Mouse (Mus musculus) midbrain, embryonic 14.5 days (tissue): ENCODE measurements at regions not wholly inside any gene's neighbourhood (a gene's known extent, or its start where the extent isn't known, plus 50 kb on each side); places are given as distances from the start of the nearest gene placed in this dataset.

Experiments used
- ATAC-seq: fragments of 200-750 bp; cut with Nextera tagmentation; 2 replicates; pipeline ENCODE4 v1.8.0; 2017; ENCODE audit warnings: moderate number of reproducible peaks, moderate library complexity; ENCODE audit not compliant: low FRiP score, low TSS enrichment
- DNase-seq: peaks from one replicate; pipeline ENCODE4 v3.0.0-alpha.2; 2015
- H3K27ac ChIP-seq: fragments of 300-500 bp; sonication (generic); replicated peaks from 2 replicates; pipeline ENCODE4 v1.5.1; 2014; ENCODE audit warnings: mild to moderate bottlenecking, low read depth, low read length, moderate library complexity
- H3K27me3 ChIP-seq: fragments of 300-500 bp; sonication (generic); 2 replicates; pipeline ENCODE4 v1.6.1; 2014; ENCODE audit warnings: low read length, control low read depth, mixed read lengths; ENCODE audit not compliant: control insufficient read depth, insufficient read depth
- H3K36me3 ChIP-seq: fragments of 300-500 bp; sonication (generic); 2 replicates; pipeline ENCODE4 v1.6.1; 2014; ENCODE audit warnings: low read length, control low read depth; ENCODE audit not compliant: control insufficient read depth, insufficient read depth
- H3K4me1 ChIP-seq: fragments of 300-500 bp; sonication (generic); 2 replicates; pipeline ENCODE4 v1.6.1; 2014; ENCODE audit warnings: mild to moderate bottlenecking, antibody characterized with exemption, low read length, control low read depth; ENCODE audit not compliant: control insufficient read depth, insufficient read depth
- H3K4me2 ChIP-seq: fragments of 300-500 bp; sonication (generic); 2 replicates; pipeline ENCODE4 v1.6.1; 2014; ENCODE audit warnings: mild to moderate bottlenecking, low read length, moderate library complexity
- H3K4me3 ChIP-seq: fragments of 300-500 bp; sonication (generic); replicated peaks from 2 replicates; pipeline ENCODE4 v1.5.1; 2014; ENCODE audit warnings: low read depth, low read length
- H3K9ac ChIP-seq: fragments of 300-500 bp; sonication (generic); replicated peaks from 2 replicates; pipeline ENCODE4 v1.6.1; 2014; ENCODE audit warnings: mild to moderate bottlenecking, low read length, moderate library complexity
- H3K9me3 ChIP-seq: fragments of 300-500 bp; sonication (generic); 2 replicates; pipeline ENCODE4 v1.6.1; 2016; ENCODE audit warnings: low read length, control low read depth, mixed read lengths; ENCODE audit not compliant: control insufficient read depth
- WGBS: fragments of 180-500 bp; shearing (Covaris S2); extraction: QIAGEN DNeasy Blood & Tissue Kit; methylation state at CpG from one replicate; pipeline ENCODE4 v1.1.7; 2014; 5-methylcytosine and 5-hydroxymethylcytosine counted together

DNA sequence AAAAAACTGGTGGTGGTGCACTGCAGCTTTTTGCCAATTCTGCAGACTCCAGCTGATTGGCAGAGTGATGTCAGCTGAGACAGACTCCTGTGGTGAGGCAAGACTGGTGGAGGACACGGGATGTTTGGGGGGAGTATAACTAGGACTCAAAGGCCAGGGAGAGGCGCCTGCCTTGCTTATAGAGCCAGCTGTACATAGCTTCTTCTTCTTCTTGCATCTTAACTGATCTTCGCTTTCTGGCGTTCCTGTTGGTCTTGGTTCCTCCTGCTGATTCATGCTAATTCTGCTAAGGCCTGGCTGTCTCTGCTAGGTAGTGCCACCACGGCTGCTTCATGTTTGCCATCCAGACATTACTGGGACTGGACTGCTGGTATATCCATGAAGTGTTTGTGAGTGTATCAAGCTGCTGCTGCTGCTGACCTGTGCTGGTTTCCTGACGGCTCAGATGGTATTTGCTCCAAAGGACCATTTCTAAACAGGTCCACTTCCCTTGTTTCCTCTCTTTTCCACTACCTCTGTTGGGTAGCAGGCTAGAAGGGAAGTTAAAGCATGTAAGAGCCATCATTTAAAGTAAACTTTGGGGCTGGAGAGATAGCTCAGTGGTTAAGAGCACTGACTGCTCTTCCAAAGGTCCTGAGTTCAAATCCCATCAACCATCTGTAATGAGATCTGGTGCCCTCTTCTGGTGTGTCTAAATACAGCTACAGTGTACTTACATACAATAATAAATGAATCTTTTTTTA is 53.2 kb upstream of the Eml4 start:
- H3K4me3 ChIP-seq: no peak overlapping the region
- no peaks in the 10 kb centered on the region for H3K4me1 ChIP-seq
- no peak overlapping the region for H3K9ac ChIP-seq
- 75% methylated on average over 6 of the region's 6 CpGs for WGBS
- no peak for ATAC-seq
- no peaks in the 10 kb centered on the region for H3K9me3 ChIP-seq
- DNase-seq: no peak
- no peaks in the 10 kb centered on the region for H3K27me3 ChIP-seq
- no peak overlapping the region for H3K27ac ChIP-seq
- H3K36me3 ChIP-seq: no peaks in the 10 kb centered on the region
- no peak overlapping the region for H3K4me2 ChIP-seq
